Mouse (Mus musculus): ENCODE data around the gene 4932438H23Rik.

GRCm38 (mm10) chr16:91042640-91043039 lies 52.3 kb downstream of the 4932438H23Rik start:
- TF ChIP-seq CTCF (IDR thresholded peaks at IDR 0.05; ENCODE audit: extremely low read depth, insufficient read depth, insufficient read length, insufficient replicate concordance), result no peak
- TF ChIP-seq POLR2A (IDR thresholded peaks at IDR 0.05; ENCODE audit: low read depth, low read length), result no peak
